Mouse (Mus musculus): ENCODE results near the gene Arhgef3. TPM values are rescaled to one million over a fixed set of nuclear protein-coding genes. Genes with fewer than 3 reads are reported as not detected.

Arhgef3 gene
- total and polyA plus RNA-seq, 3 experiments = 11.1 to 27.8 (median 23.0) TPM

DNA sequence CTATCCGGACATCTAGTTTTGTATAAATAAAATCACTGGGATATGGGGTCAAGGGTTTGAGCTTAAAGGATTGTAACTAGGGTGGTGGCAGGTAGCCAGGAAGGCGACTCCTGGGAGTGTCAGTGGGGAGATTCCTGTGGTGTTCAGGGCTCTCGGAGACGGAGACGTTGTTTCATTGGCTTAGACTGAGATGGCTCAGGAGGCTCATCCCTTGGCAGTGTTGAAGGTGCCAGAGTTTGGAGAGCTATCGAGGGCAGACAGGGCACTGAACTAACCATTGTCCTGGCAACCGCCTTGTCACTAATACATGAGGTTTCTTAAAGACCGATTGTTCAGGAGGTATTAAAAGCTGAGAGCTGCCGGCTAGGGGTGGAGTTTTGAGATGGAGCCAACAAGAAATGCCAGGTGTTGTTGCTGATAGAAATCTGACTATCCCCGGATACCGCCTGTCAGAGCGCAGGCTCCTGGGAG is 60.2 kb downstream of the Arhgef3 start:
- no peak overlapping the region for H3K9ac ChIP-seq (ENCODE audit: low read depth, low read length)
- intact Hi-C loops (cut with DNase I) = no loop called here
- WGBS = 43% methylated on average over 12 of the region's 12 CpGs

GRCm38 (mm10) chr14:27175343-27175742 is 60.6 kb downstream of the Arhgef3 start:
- Histone ChIP-seq H3K79me2 (replicated peaks; ENCODE audit: control insufficient read depth, insufficient read depth, low read length) (no peaks in the 10 kb centered on the region), H3K27ac (no peak overlapping the region; the same call in 1 of the 2 replicates), H3K4me3 (no peak overlapping the region), H3K36me3 (ENCODE audit: control insufficient read depth, insufficient read depth, low read length) (peaks cover 5% of the 10 kb centered on the region; the same call in 1 of the 2 replicates), H3K4me1 (ENCODE audit: control insufficient read depth, insufficient read depth, low read length) (peaks cover 33% of the 10 kb centered on the region), H3K9ac (ENCODE audit: low read depth, low read length) (no peak overlapping the region), H3K27me3 (ENCODE audit: control insufficient read depth, insufficient read depth, low read length) (no peaks in the 10 kb centered on the region)
- WGBS = 68% methylated on average over 11 of the region's 11 CpGs
- no peak for TF ChIP-seq EP300 (IDR thresholded peaks at IDR 0.05; ENCODE audit: insufficient read depth, low read depth, low read length)
- no peak for TF ChIP-seq CTCF (IDR thresholded peaks at IDR 0.05)
- no peak for TF ChIP-seq POLR2A (IDR thresholded peaks at IDR 0.05; ENCODE audit: insufficient read depth, low read depth, low read length)
- intact Hi-C loops (cut with DNase I) = no loop called here
- DNase-seq = no peak

More for the DNA sequence above, 60.2 kb downstream of the Arhgef3 start:
- H3K79me2 ChIP-seq (replicated peaks; ENCODE audit: control insufficient read depth, insufficient read depth, low read length) = no peaks in the 10 kb centered on the region
- H3K4me1 ChIP-seq (ENCODE audit: control insufficient read depth, insufficient read depth, low read length) = peaks cover 35% of the 10 kb centered on the region
- no peaks in the 10 kb centered on the region for H3K27me3 ChIP-seq (ENCODE audit: control insufficient read depth, insufficient read depth, low read length)
- no peak overlapping the region for H3K4me3 ChIP-seq
- no peak for DNase-seq
- peaks cover 5% of the 10 kb centered on the region; the same call in 1 of the 2 replicates for H3K36me3 ChIP-seq (ENCODE audit: control insufficient read depth, insufficient read depth, low read length)
- TF ChIP-seq EP300 (IDR thresholded peaks at IDR 0.05; ENCODE audit: insufficient read depth, low read depth, low read length) (no peak), CTCF (IDR thresholded peaks at IDR 0.05) (no peak), POLR2A (IDR thresholded peaks at IDR 0.05; ENCODE audit: insufficient read depth, low read depth, low read length) (no peak)
- peak overlapping the region; percentile 9; the same call in 1 of the 2 replicates for H3K27ac ChIP-seq

DNA sequence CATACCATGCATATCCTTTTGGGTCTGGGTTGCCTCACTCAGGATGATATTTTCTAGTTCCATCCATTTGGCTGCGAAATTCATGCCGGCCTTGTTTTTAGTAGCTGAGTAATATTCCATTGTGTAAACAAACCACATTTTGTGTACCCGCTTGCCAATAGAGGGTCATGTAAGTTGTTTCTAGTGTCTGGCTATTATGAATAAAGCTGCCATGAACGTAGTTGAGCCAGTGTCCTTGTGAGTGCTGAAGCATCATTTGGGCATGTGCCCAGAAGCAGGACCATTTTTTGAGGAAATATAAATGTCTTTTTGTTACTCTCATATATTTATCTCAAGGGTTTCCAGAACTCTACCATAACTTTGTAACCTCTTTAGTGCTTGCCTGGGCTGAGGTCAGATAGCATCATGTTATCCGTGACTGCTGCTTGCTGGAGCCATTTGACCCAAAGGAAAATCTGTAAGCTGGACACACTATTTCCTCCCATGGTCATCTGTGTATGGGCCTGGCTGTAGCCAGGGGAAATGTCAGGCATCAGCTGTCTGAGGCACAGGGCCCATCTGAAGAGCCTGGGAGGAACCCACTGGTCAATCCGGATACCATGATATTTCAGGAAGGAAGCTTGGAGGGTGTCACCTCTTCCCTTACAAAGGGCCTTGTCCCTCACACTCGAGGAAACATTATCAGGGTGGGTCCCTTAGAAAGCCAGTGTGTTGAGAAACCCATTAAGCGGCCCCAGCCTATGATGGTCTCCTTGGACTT is 63.3 kb downstream of the Arhgef3 start:
- no peak overlapping the region for H3K4me3 ChIP-seq
- no peaks in the 10 kb centered on the region for H3K27me3 ChIP-seq (ENCODE audit: control insufficient read depth, insufficient read depth, low read length)
- peaks cover 4% of the 10 kb centered on the region; the same call in 1 of the 2 replicates for H3K36me3 ChIP-seq (ENCODE audit: control insufficient read depth, insufficient read depth, low read length)
- DNase-seq = no peak
- intact Hi-C loops (cut with DNase I) = no loop called here
- H3K9ac ChIP-seq (ENCODE audit: low read depth, low read length) = no peak overlapping the region
- 50% methylated on average over 8 of the region's 8 CpGs for WGBS
- H3K27ac ChIP-seq = peak overlapping the region; percentile 78
- peak; percentile 77; the same call in 1 of the 2 replicates for TF ChIP-seq EP300 (IDR thresholded peaks at IDR 0.05; ENCODE audit: insufficient read depth, low read depth, low read length)
- no peak for TF ChIP-seq CTCF (IDR thresholded peaks at IDR 0.05)
- no peak for TF ChIP-seq POLR2A (IDR thresholded peaks at IDR 0.05; ENCODE audit: insufficient read depth, low read depth, low read length)
- no peaks in the 10 kb centered on the region for H3K79me2 ChIP-seq (replicated peaks; ENCODE audit: control insufficient read depth, insufficient read depth, low read length)
- peaks cover 35% of the 10 kb centered on the region for H3K4me1 ChIP-seq (ENCODE audit: control insufficient read depth, insufficient read depth, low read length)

DNA sequence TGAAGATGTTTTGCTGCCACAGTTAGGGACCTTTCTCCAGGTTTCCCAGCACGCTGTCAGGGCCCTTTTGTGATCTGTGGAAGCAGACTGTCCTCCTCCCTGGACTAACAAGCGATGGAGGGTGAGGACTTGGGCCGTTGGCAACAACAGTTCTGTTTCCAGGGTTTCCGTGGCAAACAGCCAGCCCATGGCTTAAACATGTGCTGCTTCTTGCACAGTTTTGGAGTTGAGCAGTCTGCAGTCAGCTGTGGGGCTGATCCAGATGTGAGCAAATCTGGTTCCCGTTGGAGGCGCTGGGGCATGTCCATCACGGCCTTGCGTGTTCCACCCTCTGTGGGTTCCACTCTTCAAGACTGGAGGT is 63.8 kb downstream of the Arhgef3 start:
- intact Hi-C loops (cut with DNase I) = no loop called here
- TF ChIP-seq CTCF (IDR thresholded peaks at IDR 0.05) (no peak), EP300 (IDR thresholded peaks at IDR 0.05; ENCODE audit: insufficient read depth, low read depth, low read length) (0 out of 2 replicates have a peak, but pooled peaks have one; percentile 16)
- peak; percentile 90 to 91 for DNase-seq
- Histone ChIP-seq H3K27ac (peak overlapping the region; percentile 78), H3K9ac (ENCODE audit: low read depth, low read length) (no peak overlapping the region), H3K79me2 (replicated peaks; ENCODE audit: control insufficient read depth, insufficient read depth, low read length) (no peaks in the 10 kb centered on the region), H3K27me3 (ENCODE audit: control insufficient read depth, insufficient read depth, low read length) (no peaks in the 10 kb centered on the region), H3K36me3 (ENCODE audit: control insufficient read depth, insufficient read depth, low read length) (peaks cover 4% of the 10 kb centered on the region; the same call in 1 of the 2 replicates), H3K4me3 (no peak overlapping the region), H3K4me1 (ENCODE audit: control insufficient read depth, insufficient read depth, low read length) (peaks cover 35% of the 10 kb centered on the region)
- 8% methylated on average over 8 of the region's 8 CpGs for whole genome bisulfite sequencing

GRCm38 (mm10) chr14:27179771-27180170 is 65.1 kb downstream of the Arhgef3 start:
- Histone ChIP-seq H3K36me3 (ENCODE audit: control insufficient read depth, insufficient read depth, low read length) (peaks cover 4% of the 10 kb centered on the region; the same call in 1 of the 2 replicates), H3K4me1 (ENCODE audit: control insufficient read depth, insufficient read depth, low read length) (peaks cover 31% of the 10 kb centered on the region), H3K79me2 (replicated peaks; ENCODE audit: control insufficient read depth, insufficient read depth, low read length) (no peaks in the 10 kb centered on the region), H3K4me3 (no peak overlapping the region), H3K9ac (ENCODE audit: low read depth, low read length) (no peak overlapping the region), H3K27me3 (ENCODE audit: control insufficient read depth, insufficient read depth, low read length) (no peaks in the 10 kb centered on the region), H3K27ac (peak overlapping the region; percentile 40)
- intact Hi-C loops (cut with DNase I) = no loop called here
- TF ChIP-seq CTCF (IDR thresholded peaks at IDR 0.05) (peak; percentile 13; the same call in 1 of the 2 replicates), POLR2A (IDR thresholded peaks at IDR 0.05; ENCODE audit: insufficient read depth, low read depth, low read length) (no peak), EP300 (IDR thresholded peaks at IDR 0.05; ENCODE audit: insufficient read depth, low read depth, low read length) (peak; percentile 74)
- WGBS = 72% methylated on average over 7 of the region's 7 CpGs
- DNase-seq = peak in 1 of 2 experiments; percentile 45

DNA sequence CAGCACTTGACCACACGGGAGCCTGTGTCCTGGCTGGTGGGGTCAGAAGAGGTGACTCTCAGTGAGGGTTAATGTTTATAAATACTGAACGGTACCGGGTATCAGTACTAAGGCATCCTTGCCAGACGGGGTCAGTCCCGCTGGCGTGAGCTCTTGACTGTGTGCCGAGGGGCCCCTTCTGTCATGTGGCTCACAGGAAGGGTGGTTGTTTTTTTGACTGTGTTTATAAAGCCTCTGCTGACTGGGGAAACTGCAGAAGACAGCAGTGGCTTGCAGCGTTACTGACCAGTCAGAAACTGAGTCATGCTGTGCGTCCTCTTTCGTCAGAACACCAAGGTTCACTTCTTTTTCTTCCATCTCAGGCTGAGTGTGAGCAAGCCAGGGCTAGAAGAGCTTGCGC is 67.4 kb downstream of the Arhgef3 start:
- Histone ChIP-seq H3K36me3 (ENCODE audit: control insufficient read depth, insufficient read depth, low read length) (peaks cover 4% of the 10 kb centered on the region; the same call in 1 of the 2 replicates), H3K79me2 (replicated peaks; ENCODE audit: control insufficient read depth, insufficient read depth, low read length) (no peaks in the 10 kb centered on the region), H3K27ac (peak overlapping the region; percentile 62), H3K9ac (ENCODE audit: low read depth, low read length) (no peak overlapping the region; the same call in 1 of the 2 replicates), H3K27me3 (ENCODE audit: control insufficient read depth, insufficient read depth, low read length) (no peaks in the 10 kb centered on the region), H3K4me3 (no peak overlapping the region), H3K4me1 (ENCODE audit: control insufficient read depth, insufficient read depth, low read length) (peaks cover 35% of the 10 kb centered on the region)
- TF ChIP-seq POLR2A (IDR thresholded peaks at IDR 0.05; ENCODE audit: insufficient read depth, low read depth, low read length) (no peak), CTCF (IDR thresholded peaks at IDR 0.05) (no peak), EP300 (IDR thresholded peaks at IDR 0.05; ENCODE audit: insufficient read depth, low read depth, low read length) (peak; percentile 54; the same call in 1 of the 2 replicates)
- 22% methylated on average over 11 of the region's 11 CpGs for WGBS
- peak; percentile 68 to 75 for DNase-seq
- intact Hi-C loops (cut with DNase I) = loop anchor here (1.0 kb wide), 1 partner anchor 10 kb away; no protein-coding TSS in a partner anchor

Measured in heart, adult 2 months (tissue).